Mouse (Mus musculus) hindbrain, embryonic 10.5 days (tissue): ENCODE results near the gene Gm49378. TPM values are rescaled to one million over a fixed set of nuclear protein-coding genes. Genes with fewer than 3 reads are reported as not detected.

Source experiments
- DNase-seq: peaks from one replicate; pipeline ENCODE4 v3.0.0-alpha.2; 2017; ENCODE audit warnings: low spot score
- H3K27ac ChIP-seq: fragments of 300-500 bp; sonication (generic); 2 replicates; pipeline ENCODE4 v1.5.1; 2016; ENCODE audit warnings: mild to moderate bottlenecking, moderate library complexity
- H3K27me3 ChIP-seq: fragments of 300-500 bp; sonication (generic); 2 replicates; pipeline ENCODE4 v1.6.1; 2016; ENCODE audit warnings: mild to moderate bottlenecking; ENCODE audit not compliant: poor library complexity, insufficient read depth, severe bottlenecking
- H3K36me3 ChIP-seq: fragments of 300-500 bp; sonication (generic); 2 replicates; pipeline ENCODE4 v1.6.1; 2016; ENCODE audit warnings: mild to moderate bottlenecking, moderate library complexity
- H3K4me1 ChIP-seq: fragments of 300-500 bp; sonication (generic); replicated peaks from 2 replicates; pipeline ENCODE4 v1.6.1; 2016; ENCODE audit warnings: mild to moderate bottlenecking
- H3K4me3 ChIP-seq: fragments of 300-500 bp; sonication (generic); 2 replicates; pipeline ENCODE4 v1.5.1; 2016; ENCODE audit warnings: mild to moderate bottlenecking, moderate library complexity
- H3K9me3 ChIP-seq: fragments of 300-500 bp; sonication (generic); 2 replicates; pipeline ENCODE4 v1.6.1; 2016; ENCODE audit warnings: mild to moderate bottlenecking, moderate library complexity
- WGBS: fragments of 180-500 bp; shearing (Covaris S2); methylation state at CpG from one replicate; pipeline ENCODE4 v1.1.7; 2016; 5-methylcytosine and 5-hydroxymethylcytosine counted together
- polyA plus RNA-seq: library from polyadenylated mRNA; unstranded; fragments of >200 nt; fragmentation: Nextera tagmentation; extraction: Ambion mirVana; gene quantifications from 2 replicates; pipeline ENCODE4 v1.2.1, GENCODE M21; 2016

The Gm49378 gene
- polyA plus RNA-seq = 0.76 and 1.5 TPM in 2 replicates

GRCm38 (mm10) chr14:55637795-55638194 lies at the start of gene Gm49378:
TSS of gene Gm49378 (minus strand) at chr14:55637895.
- DNase-seq = no peak
- Histone ChIP-seq H3K9me3 (no peaks in the 10 kb centered on the region), H3K4me1 (peaks cover 32% of the 10 kb centered on the region), H3K4me3 (no peak within 1 kb of the TSS), H3K27ac (no peak within 1 kb of the TSS), H3K27me3 (no peaks in the 10 kb centered on the region), H3K36me3 (peaks cover 75% of the 10 kb centered on the region)
- WGBS = 95% methylated on average over 9 of the region's 9 CpGs

GRCm38 (mm10) chr14:55682118-55682493 lies 44.4 kb upstream of the Gm49378 start:
- H3K36me3 ChIP-seq = peaks cover 36% of the 10 kb centered on the region
- WGBS = 17% methylated on average over 3 of the region's 3 CpGs
- no peak for DNase-seq
- peak overlapping the region; percentile 93 for H3K4me3 ChIP-seq
- peak overlapping the region; percentile 93 for H3K27ac ChIP-seq
- no peaks in the 10 kb centered on the region for H3K27me3 ChIP-seq
- H3K9me3 ChIP-seq = no peaks in the 10 kb centered on the region
- peaks cover 13% of the 10 kb centered on the region for H3K4me1 ChIP-seq

- peak; percentile 95 for DNase-seq
- WGBS = under 1% methylated on average over 66 of the region's 66 CpGs
- Histone ChIP-seq H3K27ac (peak within 1 kb of the TSS; percentile 93), H3K9me3 (no peaks in the 10 kb centered on the region), H3K4me1 (peaks cover 13% of the 10 kb centered on the region), H3K36me3 (peaks cover 42% of the 10 kb centered on the region), H3K27me3 (no peaks in the 10 kb centered on the region), H3K4me3 (peak within 1 kb of the TSS; percentile 93)
Measured at GRCm38 (mm10) chr14:55681160-55682117, 43.7 kb upstream of the Gm49378 start, which contains the start of gene Tinf2. TSS of gene Tinf2 (minus strand) at chr14:55681820.

- no peak overlapping the region for H3K4me3 ChIP-seq
- H3K27ac ChIP-seq = no peak overlapping the region
- H3K27me3 ChIP-seq = no peaks in the 10 kb centered on the region
- no peak for DNase-seq
- WGBS = 85% methylated on average over 4 of the region's 4 CpGs
- H3K9me3 ChIP-seq = no peaks in the 10 kb centered on the region
- peaks cover 60% of the 10 kb centered on the region for H3K36me3 ChIP-seq
- H3K4me1 ChIP-seq = peaks cover 19% of the 10 kb centered on the region
Measured at GRCm38 (mm10) chr14:55677615-55678014, 39.9 kb upstream of the Gm49378 start.

GRCm38 (mm10) chr14:55672741-55673060 lies 35.0 kb upstream of the Gm49378 start:
- Histone ChIP-seq H3K4me1 (peaks cover 21% of the 10 kb centered on the region), H3K36me3 (peaks cover 44% of the 10 kb centered on the region), H3K4me3 (peak overlapping the region; percentile 74), H3K9me3 (no peaks in the 10 kb centered on the region), H3K27ac (peak overlapping the region; percentile 96; the same call in 1 of the 2 replicates), H3K27me3 (no peaks in the 10 kb centered on the region)
- DNase-seq = no peak
- 79% methylated on average over 7 of the region's 7 CpGs for WGBS

- Histone ChIP-seq H3K36me3 (peaks cover 38% of the 10 kb centered on the region), H3K4me1 (peaks cover 21% of the 10 kb centered on the region), H3K27ac (peak within 1 kb of the TSS; percentile 96), H3K9me3 (no peaks in the 10 kb centered on the region), H3K4me3 (peak within 1 kb of the TSS; percentile 74), H3K27me3 (no peaks in the 10 kb centered on the region)
- 1% methylated on average over 38 of the region's 38 CpGs for WGBS
- peak; percentile 92 for DNase-seq
Measured at GRCm38 (mm10) chr14:55671833-55672740, 34.4 kb upstream of the Gm49378 start, which contains the start of the genes Gmpr2 and Nedd8. TSS of gene Gmpr2 (plus strand) at chr14:55671941. TSS of gene Nedd8 (minus strand) at chr14:55672124.

GRCm38 (mm10) chr14:55671486-55671832 lies 33.8 kb upstream of the Gm49378 start:
- no peaks in the 10 kb centered on the region for H3K9me3 ChIP-seq
- peak overlapping the region; percentile 74 for H3K4me3 ChIP-seq
- WGBS = 0% methylated on average over 12 of the region's 12 CpGs
- peak overlapping the region; percentile 96 for H3K27ac ChIP-seq
- H3K36me3 ChIP-seq = peaks cover 37% of the 10 kb centered on the region
- no peak for DNase-seq
- peaks cover 21% of the 10 kb centered on the region for H3K4me1 ChIP-seq
- no peaks in the 10 kb centered on the region for H3K27me3 ChIP-seq

GRCm38 (mm10) chr14:55660636-55661035 lies 22.9 kb upstream of the Gm49378 start:
- WGBS = 44% methylated on average over 2 of the region's 2 CpGs
- Histone ChIP-seq H3K27me3 (no peaks in the 10 kb centered on the region), H3K9me3 (no peaks in the 10 kb centered on the region), H3K4me3 (peak overlapping the region; percentile 80), H3K4me1 (peaks cover 12% of the 10 kb centered on the region), H3K27ac (0 out of 2 replicates have a peak overlapping the region, but pooled peaks have one; percentile 89), H3K36me3 (peaks cover 56% of the 10 kb centered on the region)
- no peak for DNase-seq

- Histone ChIP-seq H3K4me1 (peaks cover 12% of the 10 kb centered on the region), H3K4me3 (peak within 1 kb of the TSS; percentile 80), H3K27me3 (no peaks in the 10 kb centered on the region), H3K27ac (peak within 1 kb of the TSS; percentile 89), H3K36me3 (peaks cover 54% of the 10 kb centered on the region), H3K9me3 (no peaks in the 10 kb centered on the region)
- WGBS = under 1% methylated on average over 39 of the region's 39 CpGs
- peak; percentile 83 for DNase-seq
Measured at GRCm38 (mm10) chr14:55659960-55660573, 22.4 kb upstream of the Gm49378 start, which contains the start of gene Mdp1. TSS of gene Mdp1 (minus strand) at chr14:55660508.

- Histone ChIP-seq H3K4me3 (no peak overlapping the region), H3K4me1 (peaks cover 12% of the 10 kb centered on the region), H3K27me3 (no peaks in the 10 kb centered on the region), H3K27ac (no peak overlapping the region), H3K9me3 (no peaks in the 10 kb centered on the region), H3K36me3 (peaks cover 44% of the 10 kb centered on the region)
- 89% methylated on average over 5 of the region's 5 CpGs for WGBS
- DNase-seq = no peak
Measured at GRCm38 (mm10) chr14:55658011-55658410, 20.3 kb upstream of the Gm49378 start.

- no peaks in the 10 kb centered on the region for H3K27me3 ChIP-seq
- peaks cover 12% of the 10 kb centered on the region for H3K4me1 ChIP-seq
- H3K27ac ChIP-seq = no peak overlapping the region
- peaks cover 33% of the 10 kb centered on the region for H3K36me3 ChIP-seq
- WGBS = 88% methylated on average over 3 of the region's 3 CpGs
- DNase-seq = no peak
- no peak overlapping the region for H3K4me3 ChIP-seq
- no peaks in the 10 kb centered on the region for H3K9me3 ChIP-seq
Measured at GRCm38 (mm10) chr14:55656935-55657334, 19.2 kb upstream of the Gm49378 start.

GRCm38 (mm10) chr14:55651528-55651927 lies 13.8 kb upstream of the Gm49378 start:
- H3K4me1 ChIP-seq = no peaks in the 10 kb centered on the region
- no peaks in the 10 kb centered on the region for H3K9me3 ChIP-seq
- H3K36me3 ChIP-seq = peaks cover 11% of the 10 kb centered on the region
- no peak overlapping the region for H3K4me3 ChIP-seq
- H3K27me3 ChIP-seq = no peaks in the 10 kb centered on the region
- no peak for DNase-seq
- WGBS = 90% methylated on average over 7 of the region's 7 CpGs
- no peak overlapping the region for H3K27ac ChIP-seq
